Mouse (Mus musculus) right cerebral cortex, postnatal 25 days (tissue): ENCODE results near the gene Gm44502.

Experiments
- DNase-seq: peaks from one replicate; pipeline ENCODE4 v3.0.0; 2022

The Gm44502 gene

DNA sequence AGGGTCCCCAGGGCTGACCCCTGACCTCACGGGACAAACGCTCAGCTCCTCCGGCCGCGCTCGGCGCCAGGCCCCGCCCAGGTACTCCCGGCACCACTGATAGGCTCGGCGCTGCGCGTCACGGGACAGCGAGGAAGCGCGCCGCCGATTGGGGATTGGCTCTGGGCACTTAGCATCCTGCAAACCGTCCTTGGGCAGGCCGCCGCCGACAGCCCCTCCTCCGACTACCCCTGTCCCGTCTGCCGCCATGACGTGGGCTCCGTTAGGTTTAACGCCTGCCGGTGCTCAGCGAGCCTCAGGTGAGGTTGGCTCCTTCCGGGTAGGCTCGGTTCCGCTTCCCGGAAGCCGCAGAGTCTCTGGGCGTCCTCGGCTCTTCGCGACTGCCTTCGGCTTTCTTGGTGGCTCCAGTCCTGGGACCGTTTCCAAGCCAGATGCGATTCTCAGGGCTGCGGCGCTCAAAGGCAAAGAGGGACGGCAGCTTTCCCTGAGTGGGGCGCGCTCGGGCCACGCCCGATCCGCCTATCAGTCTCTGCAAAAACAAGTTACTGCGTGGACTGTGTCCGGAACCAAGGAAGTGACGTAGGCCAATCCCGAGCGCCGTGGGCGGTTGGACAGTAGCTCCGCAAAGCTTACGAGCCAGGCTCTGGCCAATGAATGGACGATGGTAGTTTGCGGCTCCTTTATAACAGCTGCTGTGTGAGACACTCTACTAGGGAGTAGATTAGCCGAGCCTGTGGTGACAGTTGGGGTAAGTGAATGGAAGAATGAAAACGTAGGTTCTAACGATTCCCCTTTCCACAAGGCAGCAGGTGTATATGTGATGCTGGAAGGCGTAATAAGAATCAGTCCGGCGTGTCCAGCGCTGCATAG is at the start of gene Gm44502, which contains the start of the genes C730034F03Rik and Chkb:
Gene Gm44502, minus strand, starts transcription at position 345 of the 870 bp plus-strand sequence.
Gene C730034F03Rik, plus strand, starts transcription at position 238 of the 870 bp plus-strand sequence.
Gene Chkb, minus strand, starts transcription at position 557 of the 870 bp plus-strand sequence.
- DNase-seq: peak; percentile 94

DNA sequence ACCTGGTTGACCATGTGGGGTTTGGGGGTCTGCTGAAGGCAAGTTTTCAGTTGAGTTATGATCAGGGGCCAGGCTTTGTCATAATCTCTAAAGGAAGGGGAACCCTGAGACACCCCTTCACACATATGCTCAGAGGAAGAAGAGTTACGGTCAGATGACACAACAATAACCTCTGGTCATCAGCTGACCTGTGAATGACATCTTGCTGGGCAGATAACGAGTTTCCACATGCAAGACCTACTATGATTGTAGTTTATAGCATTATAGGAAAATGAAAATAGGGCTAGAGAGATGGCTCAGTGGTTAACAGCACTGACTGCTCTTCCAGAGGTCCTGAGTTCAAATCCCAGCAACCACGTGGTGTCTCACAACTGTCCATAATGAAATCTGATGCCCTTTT is 49.1 kb upstream of the Gm44502 start:
- DNase-seq: no peak

GRCm38 (mm10) chr15:89477806-89478205 is 48.3 kb upstream of the Gm44502 start:
- no peak for DNase-seq

GRCm38 (mm10) chr15:89477091-89477491 is 47.6 kb upstream of the Gm44502 start, which contains the start of gene Arsa:
TSS of gene Arsa (minus strand) at chr15:89477425.
- no peak for DNase-seq

DNA sequence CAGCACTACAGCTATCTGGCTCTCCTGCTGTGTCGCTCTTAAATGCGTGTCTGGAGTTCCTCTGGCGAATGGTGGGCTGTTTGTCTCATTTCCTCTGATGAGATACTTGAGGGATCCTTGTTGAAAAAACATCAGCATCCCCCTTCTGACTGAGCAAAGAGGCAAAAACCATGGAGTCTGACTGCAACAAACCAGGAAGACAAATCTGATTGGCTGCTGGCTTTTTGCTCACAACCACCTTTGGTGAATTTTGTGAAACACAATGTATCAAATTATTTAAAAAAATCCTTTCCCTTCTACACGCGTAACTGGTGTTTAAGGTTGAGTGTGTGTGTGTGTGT is 46.9 kb upstream of the Gm44502 start:
- DNase-seq: no peak

GRCm38 (mm10) chr15:89475611-89476474 is 46.3 kb upstream of the Gm44502 start:
- DNase-seq: peak; percentile 93

DNA sequence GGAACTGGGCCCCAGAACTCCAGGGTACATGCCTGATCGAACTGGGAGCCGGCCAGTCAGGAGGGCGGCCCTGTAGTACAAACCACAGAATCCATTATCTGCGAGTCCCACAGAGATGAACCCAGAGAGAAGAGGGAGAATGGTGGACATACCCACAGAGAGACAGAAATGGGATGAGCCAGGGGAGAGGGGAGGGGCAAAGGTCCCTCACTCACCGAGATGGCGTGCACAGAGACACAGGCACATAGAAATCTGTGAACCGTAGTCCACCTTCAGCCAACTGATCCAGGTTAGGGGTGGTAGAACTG is 45.8 kb upstream of the Gm44502 start:
- no peak for DNase-seq

- no peak for DNase-seq
These were observed 45.2 kb upstream of the Gm44502 start for GRCm38 (mm10) chr15:89474596-89475292.

DNA sequence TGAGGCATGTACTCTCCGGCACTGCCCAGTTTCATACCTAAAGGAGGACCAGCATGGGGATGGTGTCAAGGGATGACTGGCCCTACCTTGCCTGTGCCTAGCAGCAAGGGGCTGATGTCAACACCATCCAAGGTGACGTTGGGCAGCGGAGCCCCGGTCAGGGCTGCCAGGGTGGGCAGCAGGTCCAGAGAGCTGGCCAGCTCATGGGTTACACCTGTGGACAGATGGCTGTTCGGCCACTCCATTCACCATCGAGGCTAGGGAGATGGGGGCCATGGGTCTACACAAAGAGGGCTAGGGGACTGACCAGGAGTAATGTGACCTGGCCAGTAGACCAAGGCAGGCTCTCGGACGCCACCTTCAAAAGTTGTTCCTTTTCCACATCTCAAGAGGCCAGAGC is 44.4 kb upstream of the Gm44502 start:
- no peak for DNase-seq

DNA sequence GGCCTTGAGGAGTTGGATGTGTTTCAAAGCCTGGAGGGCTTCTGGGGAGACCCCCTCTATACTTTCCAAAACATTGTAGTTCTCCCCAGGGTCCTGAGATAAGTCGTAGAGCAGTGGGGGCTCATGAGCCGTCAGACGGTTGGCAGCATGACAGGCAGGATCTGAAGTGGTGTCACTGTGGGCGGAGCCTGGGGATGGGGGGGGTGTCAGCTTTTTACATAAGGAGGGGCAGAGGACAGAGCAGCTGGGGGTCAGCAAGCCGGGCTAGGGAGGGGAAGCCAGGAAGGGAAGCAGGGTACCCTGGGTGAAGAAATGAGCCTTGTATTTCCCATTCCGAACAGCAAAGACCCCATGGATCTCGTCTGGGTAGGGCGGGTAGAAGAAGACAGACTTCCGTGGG is 43.9 kb upstream of the Gm44502 start:
- no peak for DNase-seq

- DNase-seq: no peak
These were observed 42.0 kb upstream of the Gm44502 start for GRCm38 (mm10) chr15:89471476-89471875.

- DNase-seq: no peak
These were observed 39.1 kb upstream of the Gm44502 start for GRCm38 (mm10) chr15:89468577-89468976.

DNA sequence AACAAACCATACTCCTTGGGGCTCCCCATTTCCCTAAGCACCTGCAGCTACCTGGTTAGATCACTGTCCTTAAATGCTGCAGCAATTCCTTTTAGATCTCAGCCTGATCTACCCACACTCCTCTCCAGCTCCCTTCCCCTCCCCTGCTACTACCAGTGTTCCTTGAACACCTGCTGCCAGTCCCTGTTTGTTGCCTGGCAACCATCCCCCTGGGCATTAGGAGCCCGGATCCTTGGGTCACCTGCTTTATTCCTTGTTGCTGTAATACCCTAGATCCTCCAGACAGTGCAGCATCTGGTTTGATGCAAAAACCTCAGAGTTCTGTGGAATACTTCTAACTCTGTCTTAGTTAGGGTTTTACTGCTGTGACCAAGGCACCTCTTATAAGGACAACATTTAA is 35.6 kb upstream of the Gm44502 start:
- no peak for DNase-seq

- no peak for DNase-seq
These were observed 34.1 kb upstream of the Gm44502 start for GRCm38 (mm10) chr15:89463334-89464235.

DNA sequence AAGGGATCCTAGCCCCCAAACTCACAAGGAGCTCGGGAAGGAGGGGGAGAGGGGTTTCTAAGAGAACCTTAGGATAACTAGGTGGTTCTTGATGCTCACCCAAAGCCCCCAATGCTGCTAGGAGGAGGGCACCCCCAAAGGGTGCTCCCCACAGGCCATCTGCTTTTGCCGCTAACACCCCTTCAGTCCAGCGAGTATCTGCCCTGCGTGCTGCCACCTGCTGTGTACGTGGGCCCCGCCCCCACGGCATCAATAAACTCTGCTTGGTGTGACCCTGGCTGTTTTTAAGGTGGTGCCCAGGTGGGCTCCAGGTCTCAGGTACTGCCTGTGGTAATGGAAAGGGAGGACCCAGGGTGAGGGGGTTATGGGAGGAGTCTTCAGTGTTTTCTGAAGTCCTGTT is 32.7 kb upstream of the Gm44502 start:
- no peak for DNase-seq

DNA sequence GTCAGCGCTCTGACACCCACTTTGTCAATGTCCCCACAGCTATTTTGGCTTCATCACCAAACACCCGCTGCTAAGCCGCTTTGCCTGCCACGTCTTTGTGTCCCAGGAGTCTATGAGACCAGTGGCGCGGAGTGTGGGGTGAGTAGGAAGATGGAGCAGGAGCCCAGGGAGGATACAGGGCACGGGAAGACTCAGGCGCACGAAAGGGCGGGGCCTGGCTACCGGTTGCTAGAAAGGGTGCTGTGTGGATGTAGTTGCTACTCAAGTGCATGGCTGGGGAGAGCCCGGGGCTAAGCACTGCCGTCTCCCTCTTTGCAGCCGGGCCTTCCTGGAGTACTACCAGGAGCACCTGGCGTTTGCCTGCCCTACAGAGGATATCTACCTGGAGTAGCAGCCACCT is 31.8 kb upstream of the Gm44502 start:
- DNase-seq: no peak

DNA sequence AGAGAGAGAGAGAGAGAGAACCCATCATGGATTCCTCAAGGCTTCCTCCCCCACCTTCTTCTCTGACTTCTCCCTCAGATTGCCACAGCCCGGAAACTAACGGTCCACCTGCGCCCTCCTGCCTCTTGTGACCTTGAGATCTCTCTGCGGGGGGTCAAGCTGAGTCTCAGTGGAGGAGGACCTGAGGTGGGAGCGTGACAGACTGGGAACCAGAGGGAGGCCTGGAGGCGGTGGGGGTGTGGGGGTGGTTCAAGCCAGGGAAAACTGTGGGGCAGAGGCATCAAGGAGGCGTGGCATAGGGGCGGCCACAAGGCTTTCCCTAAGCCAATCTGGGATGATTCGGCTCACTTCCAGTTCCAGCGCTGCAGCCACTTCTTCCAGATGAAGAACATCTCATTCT is 30.8 kb upstream of the Gm44502 start:
- DNase-seq: no peak

- no peak for DNase-seq
These were observed 30.3 kb upstream of the Gm44502 start for GRCm38 (mm10) chr15:89459821-89460220.

DNA sequence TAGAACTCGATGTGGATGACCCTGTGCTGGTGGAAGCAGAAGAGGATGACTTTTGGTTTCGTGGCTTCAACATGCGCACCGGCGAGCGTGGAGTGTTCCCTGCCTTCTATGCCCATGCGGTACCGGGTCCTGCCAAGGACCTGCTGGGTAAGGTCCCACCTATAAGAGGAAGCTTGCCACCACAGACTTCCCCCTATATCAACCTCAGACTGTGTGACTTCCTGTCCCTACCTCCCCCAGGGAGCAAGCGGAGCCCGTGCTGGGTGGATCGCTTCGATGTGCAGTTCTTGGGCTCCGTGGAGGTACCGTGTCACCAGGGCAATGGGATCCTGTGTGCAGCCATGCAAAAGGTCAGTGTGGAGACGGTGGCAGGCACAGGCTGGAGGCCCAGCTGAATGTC is 29.4 kb upstream of the Gm44502 start:
- DNase-seq: no peak

DNA sequence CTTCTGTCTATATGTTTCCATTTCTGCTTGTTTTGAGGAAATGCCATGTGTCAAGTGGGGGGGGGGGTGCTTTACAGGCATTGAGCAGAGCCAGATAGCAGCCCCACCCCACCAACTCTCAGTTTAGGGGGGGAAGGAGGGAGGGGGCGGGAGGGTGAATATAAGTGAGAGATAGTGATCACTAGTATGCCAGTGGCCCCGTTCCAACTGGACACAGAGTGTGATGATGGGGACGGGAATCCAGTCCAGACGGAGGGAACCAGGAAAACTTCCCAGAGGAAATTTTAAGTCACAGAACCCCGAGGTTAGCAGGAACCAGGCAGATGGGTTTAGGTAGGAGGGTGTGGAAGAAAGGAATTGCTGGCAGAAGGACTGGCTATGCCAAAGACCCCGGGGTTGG is 26.1 kb upstream of the Gm44502 start:
- peak; percentile 12 for DNase-seq

DNA sequence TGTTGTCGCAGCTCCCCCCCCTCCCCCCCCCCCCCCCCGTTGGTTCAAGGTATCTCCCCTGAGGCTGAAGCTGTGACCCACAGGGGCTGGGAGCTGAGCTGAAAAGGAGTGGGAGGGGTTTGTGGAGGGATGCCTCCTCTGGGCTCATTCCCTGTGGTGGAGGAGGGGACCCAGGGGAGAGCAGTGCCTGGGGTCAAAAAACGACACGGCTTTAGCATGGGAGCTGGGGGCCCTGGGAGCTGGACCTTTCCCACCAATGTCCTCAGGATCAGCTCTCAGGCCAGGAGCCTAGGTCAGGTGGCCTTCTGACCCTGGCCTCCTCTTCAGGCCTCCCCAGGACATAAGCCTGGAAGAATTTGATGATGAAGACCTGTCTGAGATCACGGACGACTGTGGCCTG is 25.4 kb upstream of the Gm44502 start:
- DNase-seq: no peak

- peak; percentile 66 for DNase-seq
These were observed 24.5 kb upstream of the Gm44502 start, which contains the start of gene Mapk8ip2 for GRCm38 (mm10) chr15:89453865-89454478. TSS of gene Mapk8ip2 (plus strand) at chr15:89453913.
